Mouse (Mus musculus) hindbrain, embryonic 11.5 days (tissue): ENCODE data around the gene Mab21l3. TPM values are rescaled to one million over a fixed set of nuclear protein-coding genes. Genes with fewer than 3 reads are reported as not detected.

Experiments used
- ATAC-seq: fragments of 200-750 bp; cut with Nextera tagmentation; 2 replicates; pipeline ENCODE4 v1.8.0; 2017; ENCODE audit warnings: mild to moderate bottlenecking, moderate TSS enrichment, moderate library complexity; ENCODE audit not compliant: low FRiP score
- DNase-seq: peaks from one replicate; pipeline ENCODE4 v3.0.0-alpha.2; 2015; ENCODE audit warnings: low spot score
- H3K27ac ChIP-seq: fragments of 300-500 bp; sonication (generic); 2 replicates; pipeline ENCODE4 v1.5.1; 2014; ENCODE audit warnings: mild to moderate bottlenecking, low read depth, low read length
- H3K27me3 ChIP-seq: fragments of 300-500 bp; sonication (generic); 2 replicates; pipeline ENCODE4 v1.6.1; 2014; ENCODE audit warnings: mild to moderate bottlenecking, low read length, moderate library complexity, mixed read lengths; ENCODE audit not compliant: control insufficient read depth, insufficient read depth
- H3K36me3 ChIP-seq: fragments of 300-500 bp; sonication (generic); 2 replicates; pipeline ENCODE4 v1.6.1; 2014; ENCODE audit warnings: mild to moderate bottlenecking, low read length, moderate library complexity, mixed read lengths; ENCODE audit not compliant: control insufficient read depth, insufficient read depth
- H3K4me1 ChIP-seq: fragments of 300-500 bp; sonication (generic); replicated peaks from 2 replicates; pipeline ENCODE4 v1.6.1; 2014; ENCODE audit warnings: low read length, mixed read lengths; ENCODE audit not compliant: control insufficient read depth, insufficient read depth
- H3K4me2 ChIP-seq: fragments of 300-500 bp; sonication (generic); replicated peaks from 2 replicates; pipeline ENCODE4 v1.6.1; 2014; ENCODE audit warnings: mild to moderate bottlenecking, low read depth, low read length
- H3K4me3 ChIP-seq: fragments of 300-500 bp; sonication (generic); 2 replicates; pipeline ENCODE4 v1.5.1; 2014; ENCODE audit warnings: low read depth, low read length
- H3K9ac ChIP-seq: fragments of 300-500 bp; sonication (generic); 2 replicates; pipeline ENCODE4 v1.6.1; 2014; ENCODE audit warnings: low read depth, low read length
- H3K9me3 ChIP-seq: fragments of 300-500 bp; sonication (generic); 2 replicates; pipeline ENCODE4 v1.6.1; 2016; ENCODE audit warnings: low read length; ENCODE audit not compliant: control insufficient read depth
- WGBS: fragments of 180-500 bp; shearing (Covaris S2); extraction: QIAGEN DNeasy Blood & Tissue Kit; methylation state at CpG from one replicate; pipeline ENCODE4 v1.1.7; 2014; 5-methylcytosine and 5-hydroxymethylcytosine counted together
- polyA plus RNA-seq: library from polyadenylated mRNA; unstranded; fragments of >200 nt; fragmentation: Nextera tagmentation; extraction: Ambion mirVana; gene quantifications from 2 replicates; pipeline ENCODE4 v1.2.1, GENCODE M21; 2014

Mab21l3 gene
- polyA plus RNA-seq = 0.31 and 0.59 TPM in 2 replicates

GRCm38 (mm10) chr3:101848816-101849215 lies at the start of gene Mab21l3:
Gene Mab21l3, minus strand, starts transcription at chr3:101848959.
- ATAC-seq (no peak), DNase-seq (no peak)
- WGBS = 81% methylated on average over 4 of the region's 5 CpGs
- H3K4me2 ChIP-seq = no peak within 1 kb of the TSS
- no peak within 1 kb of the TSS for H3K4me3 ChIP-seq
- no peaks in the 10 kb centered on the region for H3K4me1 ChIP-seq
- H3K9ac ChIP-seq = no peak within 1 kb of the TSS
- no peaks in the 10 kb centered on the region for H3K27me3 ChIP-seq
- no peaks in the 10 kb centered on the region for H3K36me3 ChIP-seq
- no peaks in the 10 kb centered on the region for H3K9me3 ChIP-seq
- H3K27ac ChIP-seq = no peak within 1 kb of the TSS

- Histone ChIP-seq H3K4me1 (no peaks in the 10 kb centered on the region), H3K4me2 (no peak overlapping the region), H3K4me3 (no peak overlapping the region), H3K27me3 (no peaks in the 10 kb centered on the region), H3K9ac (no peak overlapping the region), H3K9me3 (no peaks in the 10 kb centered on the region), H3K27ac (no peak overlapping the region), H3K36me3 (no peaks in the 10 kb centered on the region)
- DNase-seq (no peak), ATAC-seq (no peak)
- WGBS = 89% methylated on average over 15 of the region's 15 CpGs
Observed at GRCm38 (mm10) chr3:101897377-101897974, 48.7 kb upstream of the Mab21l3 start.

GRCm38 (mm10) chr3:101896893-101897292 lies 48.1 kb upstream of the Mab21l3 start:
- Histone ChIP-seq H3K9ac (no peak overlapping the region), H3K27me3 (no peaks in the 10 kb centered on the region), H3K4me2 (no peak overlapping the region), H3K9me3 (no peaks in the 10 kb centered on the region), H3K27ac (no peak overlapping the region), H3K4me1 (no peaks in the 10 kb centered on the region), H3K4me3 (no peak overlapping the region), H3K36me3 (no peaks in the 10 kb centered on the region)
- ATAC-seq = peak; percentile 57; the same call in 1 of the 2 replicates
- 27% methylated on average over 9 of the region's 9 CpGs for WGBS
- DNase-seq = peak; percentile 88

- no peaks in the 10 kb centered on the region for H3K4me1 ChIP-seq
- no peak overlapping the region for H3K27ac ChIP-seq
- H3K4me2 ChIP-seq = no peak overlapping the region
- no peaks in the 10 kb centered on the region for H3K9me3 ChIP-seq
- H3K27me3 ChIP-seq = no peaks in the 10 kb centered on the region
- no peak overlapping the region for H3K4me3 ChIP-seq
- DNase-seq = no peak
- no peak for ATAC-seq
- no peaks in the 10 kb centered on the region for H3K36me3 ChIP-seq
- 82% methylated on average over 7 of the region's 7 CpGs for WGBS
- H3K9ac ChIP-seq = no peak overlapping the region
Observed at GRCm38 (mm10) chr3:101895376-101895910, 46.7 kb upstream of the Mab21l3 start.

- 28% methylated on average over 3 of the region's 3 CpGs for WGBS
- H3K4me1 ChIP-seq = no peaks in the 10 kb centered on the region
- H3K27ac ChIP-seq = no peak overlapping the region
- no peak overlapping the region for H3K4me3 ChIP-seq
- ATAC-seq (no peak), DNase-seq (no peak)
- no peaks in the 10 kb centered on the region for H3K36me3 ChIP-seq
- no peak overlapping the region for H3K9ac ChIP-seq
- no peak overlapping the region for H3K4me2 ChIP-seq
- no peaks in the 10 kb centered on the region for H3K9me3 ChIP-seq
- no peaks in the 10 kb centered on the region for H3K27me3 ChIP-seq
Observed at GRCm38 (mm10) chr3:101885591-101885990, 36.8 kb upstream of the Mab21l3 start.

GRCm38 (mm10) chr3:101885041-101885440 lies 36.3 kb upstream of the Mab21l3 start:
- no peak for DNase-seq
- no peak overlapping the region for H3K9ac ChIP-seq
- H3K4me1 ChIP-seq = no peaks in the 10 kb centered on the region
- no peak for ATAC-seq
- no peak overlapping the region for H3K4me3 ChIP-seq
- H3K36me3 ChIP-seq = no peaks in the 10 kb centered on the region
- H3K4me2 ChIP-seq = no peak overlapping the region
- WGBS = 74% methylated on average over 4 of the region's 4 CpGs
- no peaks in the 10 kb centered on the region for H3K27me3 ChIP-seq
- H3K9me3 ChIP-seq = no peaks in the 10 kb centered on the region
- H3K27ac ChIP-seq = no peak overlapping the region

GRCm38 (mm10) chr3:101883902-101884301 lies 35.1 kb upstream of the Mab21l3 start:
- Histone ChIP-seq H3K27me3 (no peaks in the 10 kb centered on the region), H3K4me1 (no peaks in the 10 kb centered on the region), H3K4me3 (no peak overlapping the region), H3K9ac (no peak overlapping the region), H3K4me2 (no peak overlapping the region), H3K36me3 (no peaks in the 10 kb centered on the region), H3K27ac (no peak overlapping the region), H3K9me3 (no peaks in the 10 kb centered on the region)
- DNase-seq = no peak
- WGBS = 69% methylated on average over 3 of the region's 3 CpGs
- no peak for ATAC-seq

- H3K27ac ChIP-seq = no peak overlapping the region
- 68% methylated on average over 9 of the region's 9 CpGs for WGBS
- H3K36me3 ChIP-seq = no peaks in the 10 kb centered on the region
- H3K27me3 ChIP-seq = no peaks in the 10 kb centered on the region
- no peak overlapping the region for H3K4me3 ChIP-seq
- DNase-seq (no peak), ATAC-seq (no peak)
- H3K4me1 ChIP-seq = peaks cover 3% of the 10 kb centered on the region; the same call in 1 of the 2 replicates
- H3K4me2 ChIP-seq = no peak overlapping the region
- H3K9me3 ChIP-seq = no peaks in the 10 kb centered on the region
- no peak overlapping the region for H3K9ac ChIP-seq
Observed at GRCm38 (mm10) chr3:101881721-101882120, 33.0 kb upstream of the Mab21l3 start.

GRCm38 (mm10) chr3:101880818-101881217 lies 32.1 kb upstream of the Mab21l3 start:
- Histone ChIP-seq H3K4me3 (no peak overlapping the region), H3K9ac (no peak overlapping the region), H3K27me3 (no peaks in the 10 kb centered on the region), H3K27ac (no peak overlapping the region), H3K36me3 (no peaks in the 10 kb centered on the region), H3K9me3 (no peaks in the 10 kb centered on the region), H3K4me1 (peaks cover 3% of the 10 kb centered on the region; the same call in 1 of the 2 replicates), H3K4me2 (no peak overlapping the region)
- no peak for ATAC-seq
- DNase-seq = no peak
- 81% methylated on average over 6 of the region's 6 CpGs for WGBS
